Mouse (Mus musculus): ENCODE measurements around the gene Ahcy. TPM values are rescaled to one million over a fixed set of nuclear protein-coding genes. Genes with fewer than 3 reads are reported as not detected.
"Not testable (repeated sequence)": the region's sequence is repeated elsewhere in the genome, so short reads cannot be mapped to it uniquely, and the experiment has no call there.

Gene Ahcy
- polyA plus RNA-seq, 1 experiment from 2014 or later, result 47.9 TPM

- 38% methylated on average over 4 of the region's 4 CpGs for WGBS
- H3K27ac ChIP-seq (ENCODE audit: low read depth, low read length), result no peak overlapping the region
- no peaks in the 10 kb centered on the region for H3K27me3 ChIP-seq (replicated peaks; ENCODE audit: control insufficient read depth, insufficient read depth, low read length)
- no peak overlapping the region for H3K9ac ChIP-seq (ENCODE audit: low read depth, low read length)
- H3K9me3 ChIP-seq (ENCODE audit: control insufficient read depth), result no peaks in the 10 kb centered on the region
- H3K4me3 ChIP-seq (ENCODE audit: low read depth, low read length), result no peak overlapping the region
- ATAC-seq, result no peak
- no peak overlapping the region for H3K4me2 ChIP-seq (replicated peaks; ENCODE audit: low read depth)
- H3K4me1 ChIP-seq (replicated peaks; ENCODE audit: control insufficient read depth, insufficient read depth, low read length), result no peaks in the 10 kb centered on the region
- no peak for TF ChIP-seq CTCF (IDR thresholded peaks at IDR 0.05; ENCODE audit: low read depth)
- H3K36me3 ChIP-seq (ENCODE audit: control insufficient read depth, insufficient read depth), result no peaks in the 10 kb centered on the region
Observed at GRCm38 (mm10) chr2:155039956-155040355, 34.3 kb downstream of the Ahcy start.

- Histone ChIP-seq H3K9ac (ENCODE audit: low read depth, low read length) (no peak overlapping the region), H3K4me2 (replicated peaks; ENCODE audit: low read depth) (0 out of 2 replicates have a peak overlapping the region, but pooled peaks have one; percentile 1), H3K36me3 (ENCODE audit: control insufficient read depth, insufficient read depth) (no peaks in the 10 kb centered on the region), H3K4me1 (replicated peaks; ENCODE audit: control insufficient read depth, insufficient read depth, low read length) (no peaks in the 10 kb centered on the region), H3K4me3 (ENCODE audit: low read depth, low read length) (no peak overlapping the region), H3K9me3 (ENCODE audit: control insufficient read depth) (no peaks in the 10 kb centered on the region), H3K27me3 (replicated peaks; ENCODE audit: control insufficient read depth, insufficient read depth, low read length) (no peaks in the 10 kb centered on the region), H3K27ac (ENCODE audit: low read depth, low read length) (no peak overlapping the region)
- 36% methylated on average over 19 of the region's 19 CpGs for WGBS
- no peak for TF ChIP-seq CTCF (IDR thresholded peaks at IDR 0.05; ENCODE audit: low read depth)
- peak; percentile 31; the same call in 1 of the 2 replicates for ATAC-seq
Observed at GRCm38 (mm10) chr2:155032938-155033710, 41.2 kb downstream of the Ahcy start.

- no peak for TF ChIP-seq CTCF (IDR thresholded peaks at IDR 0.05; ENCODE audit: low read depth)
- Histone ChIP-seq H3K4me2 (replicated peaks; ENCODE audit: low read depth) (no peak overlapping the region), H3K4me3 (ENCODE audit: low read depth, low read length) (no peak overlapping the region), H3K27ac (ENCODE audit: low read depth, low read length) (no peak overlapping the region), H3K36me3 (ENCODE audit: control insufficient read depth, insufficient read depth) (no peaks in the 10 kb centered on the region), H3K27me3 (replicated peaks; ENCODE audit: control insufficient read depth, insufficient read depth, low read length) (no peaks in the 10 kb centered on the region), H3K9me3 (ENCODE audit: control insufficient read depth) (no peaks in the 10 kb centered on the region), H3K4me1 (replicated peaks; ENCODE audit: control insufficient read depth, insufficient read depth, low read length) (no peaks in the 10 kb centered on the region), H3K9ac (ENCODE audit: low read depth, low read length) (no peak overlapping the region)
- no peak for ATAC-seq
- WGBS, result 57% methylated on average over 7 of the region's 7 CpGs
Observed at GRCm38 (mm10) chr2:155030831-155031230, 43.5 kb downstream of the Ahcy start.

GRCm38 (mm10) chr2:155020247-155020826 is 54.0 kb downstream of the Ahcy start:
- H3K4me3 ChIP-seq (ENCODE audit: low read depth, low read length); H3K4me1 ChIP-seq (replicated peaks; ENCODE audit: control insufficient read depth, insufficient read depth, low read length); H3K27ac ChIP-seq (ENCODE audit: low read depth, low read length); H3K9ac ChIP-seq (ENCODE audit: low read depth, low read length); H3K9me3 ChIP-seq (ENCODE audit: control insufficient read depth); ATAC-seq; H3K36me3 ChIP-seq (ENCODE audit: control insufficient read depth, insufficient read depth); H3K27me3 ChIP-seq (replicated peaks; ENCODE audit: control insufficient read depth, insufficient read depth, low read length): not testable (repeated sequence)
- 63% methylated on average over 20 of the region's 20 CpGs for WGBS
- peak overlapping the region; percentile 94; the same call in 1 of the 2 replicates for H3K4me2 ChIP-seq (replicated peaks; ENCODE audit: low read depth)

- Histone ChIP-seq H3K4me1 (replicated peaks; ENCODE audit: control insufficient read depth, insufficient read depth, low read length) (no peaks in the 10 kb centered on the region), H3K4me2 (replicated peaks; ENCODE audit: low read depth) (peak overlapping the region; percentile 94), H3K27me3 (replicated peaks; ENCODE audit: control insufficient read depth, insufficient read depth, low read length) (no peaks in the 10 kb centered on the region), H3K9me3 (ENCODE audit: control insufficient read depth) (no peaks in the 10 kb centered on the region), H3K9ac (ENCODE audit: low read depth, low read length) (peak overlapping the region; percentile 28; the same call in 1 of the 2 replicates), H3K36me3 (ENCODE audit: control insufficient read depth, insufficient read depth) (no peaks in the 10 kb centered on the region), H3K27ac (ENCODE audit: low read depth, low read length) (peak overlapping the region; percentile 51), H3K4me3 (ENCODE audit: low read depth, low read length) (peak overlapping the region; percentile 52)
- ATAC-seq, result peak; percentile 68
- under 1% methylated on average over 22 of the region's 22 CpGs for WGBS
- TF ChIP-seq CTCF (IDR thresholded peaks at IDR 0.05; ENCODE audit: low read depth), result peak; percentile 83
Observed at GRCm38 (mm10) chr2:155019673-155020072, 54.6 kb downstream of the Ahcy start.

GRCm38 (mm10) chr2:155018762-155019641 is 55.3 kb downstream of the Ahcy start:
- H3K36me3 ChIP-seq (ENCODE audit: control insufficient read depth, insufficient read depth), result no peaks in the 10 kb centered on the region
- H3K27ac ChIP-seq (ENCODE audit: low read depth, low read length), result peak overlapping the region; percentile 51
- no peaks in the 10 kb centered on the region for H3K4me1 ChIP-seq (replicated peaks; ENCODE audit: control insufficient read depth, insufficient read depth, low read length)
- peak overlapping the region; percentile 28; the same call in 1 of the 2 replicates for H3K9ac ChIP-seq (ENCODE audit: low read depth, low read length)
- peak overlapping the region; percentile 52 for H3K4me3 ChIP-seq (ENCODE audit: low read depth, low read length)
- H3K9me3 ChIP-seq (ENCODE audit: control insufficient read depth), result no peaks in the 10 kb centered on the region
- no peaks in the 10 kb centered on the region for H3K27me3 ChIP-seq (replicated peaks; ENCODE audit: control insufficient read depth, insufficient read depth, low read length)
- WGBS, result 1% methylated on average over 38 of the region's 38 CpGs
- ATAC-seq, result peak; percentile 64
- H3K4me2 ChIP-seq (replicated peaks; ENCODE audit: low read depth), result peak overlapping the region; percentile 94
- TF ChIP-seq CTCF (IDR thresholded peaks at IDR 0.05; ENCODE audit: low read depth), result no peak

GRCm38 (mm10) chr2:155018251-155018755 is 56.0 kb downstream of the Ahcy start, which contains the start of gene Gm14226:
TSS of gene Gm14226 (plus strand) at chr2:155018266.
- H3K9ac ChIP-seq (ENCODE audit: low read depth, low read length), result peak within 1 kb of the TSS; percentile 28; the same call in 1 of the 2 replicates
- peak within 1 kb of the TSS; percentile 94 for H3K4me2 ChIP-seq (replicated peaks; ENCODE audit: low read depth)
- H3K27me3 ChIP-seq (replicated peaks; ENCODE audit: control insufficient read depth, insufficient read depth, low read length); H3K36me3 ChIP-seq (ENCODE audit: control insufficient read depth, insufficient read depth); ATAC-seq; H3K27ac ChIP-seq (ENCODE audit: low read depth, low read length); H3K4me1 ChIP-seq (replicated peaks; ENCODE audit: control insufficient read depth, insufficient read depth, low read length); H3K9me3 ChIP-seq (ENCODE audit: control insufficient read depth): not testable (repeated sequence)
- H3K4me3 ChIP-seq (ENCODE audit: low read depth, low read length), result peak within 1 kb of the TSS; percentile 52
- WGBS, result 4% methylated on average over 23 of the region's 26 CpGs

GRCm38 (mm10) chr2:155016751-155017150 is 57.5 kb downstream of the Ahcy start:
- H3K4me2 ChIP-seq (replicated peaks; ENCODE audit: low read depth); H3K9ac ChIP-seq (ENCODE audit: low read depth, low read length); H3K4me1 ChIP-seq (replicated peaks; ENCODE audit: control insufficient read depth, insufficient read depth, low read length); H3K27ac ChIP-seq (ENCODE audit: low read depth, low read length); H3K4me3 ChIP-seq (ENCODE audit: low read depth, low read length); H3K27me3 ChIP-seq (replicated peaks; ENCODE audit: control insufficient read depth, insufficient read depth, low read length); H3K9me3 ChIP-seq (ENCODE audit: control insufficient read depth); H3K36me3 ChIP-seq (ENCODE audit: control insufficient read depth, insufficient read depth); ATAC-seq: not testable (repeated sequence)
- 32% methylated on average over 7 of the region's 9 CpGs for WGBS
